Mouse (Mus musculus) liver, postnatal 0 days (tissue): Measurements from ENCODE around the gene Prkrip1.

ENCODE experiments used
- CTCF ChIP-seq: sonication (generic); IDR thresholded peaks from 2 replicates; pipeline ENCODE4 v1.5.1; 2016; ENCODE audit warnings: antibody characterized with exemption, low read depth
- EP300 ChIP-seq: IDR thresholded peaks from 2 replicates; pipeline ENCODE4 v1.6.1; 2016; ENCODE audit warnings: antibody characterized with exemption, low read depth, mild to moderate bottlenecking

DNA sequence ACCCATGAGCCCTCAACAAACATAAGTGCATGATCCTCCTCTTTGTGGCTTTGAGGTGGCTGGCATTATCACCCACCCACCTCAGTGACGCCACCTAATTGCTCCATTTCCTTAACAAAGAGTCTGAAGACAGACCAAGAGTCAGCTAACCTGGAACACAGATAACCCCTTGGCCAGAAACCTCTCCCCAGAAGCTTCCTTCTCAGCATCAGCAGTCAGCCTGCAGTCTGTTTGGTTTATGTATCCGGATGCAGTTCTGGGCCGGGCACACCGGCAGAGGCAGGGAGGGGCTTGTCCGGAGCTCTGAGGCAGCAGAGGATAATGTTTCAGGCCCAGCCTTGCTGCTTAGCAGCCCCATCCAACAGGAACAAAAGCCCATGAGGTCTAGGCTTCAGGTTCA, 19.2 kb downstream of the Prkrip1 start:
- no peak for TF ChIP-seq EP300
- no peak for TF ChIP-seq CTCF
